Mouse (Mus musculus): Measurements from ENCODE around the gene Sdc3. TPM values are rescaled to one million over a fixed set of nuclear protein-coding genes. Genes with fewer than 3 reads are reported as not detected.

Sdc3 gene
- total and polyA plus RNA-seq, 3 experiments, result 0.14 to 0.30 TPM; not detected in 1

GRCm38 (mm10) chr4:130766387-130766786, 25.9 kb upstream of the Sdc3 start:
- in situ Hi-C loops (cut with MboI; ENCODE audit: low pct_ligation_motif_present, low pct_unique_long_range_greater_than_20kb, low sequenced_read_pairs) (no loop called here), dilution Hi-C loops (cut with MboI; ENCODE audit: extremely low pct_ligation_motif_present, extremely low pct_unique_long_range_greater_than_20kb, low sequenced_read_pairs) (no loop called here)
- Histone ChIP-seq H3K27me3 (replicated peaks) (no peaks in the 10 kb centered on the region), H3K9me3 (replicated peaks; ENCODE audit: low read length) (no peaks in the 10 kb centered on the region), H3K4me2 (ENCODE audit: insufficient read depth, low read depth, poor library complexity, severe bottlenecking) (no peak overlapping the region), H3K79me2 (replicated peaks; ENCODE audit: control insufficient read depth, extremely low read depth, insufficient read depth, poor library complexity, severe bottlenecking) (peaks cover 5% of the 10 kb centered on the region), H3K9ac (ENCODE audit: insufficient read depth, low read depth) (no peak overlapping the region), H3K4me1 (ENCODE audit: control insufficient read depth in 1 of 2, insufficient read depth in 2 of 2) (no peaks in the 10 kb centered on the region), H3K4me3 (replicated peaks in 1 of 3; ENCODE audit: low read depth in 2 of 3, low read length in 2 of 3, poor library complexity in 1 of 3) (no peak overlapping the region), H3K36me3 (replicated peaks in 1 of 2; ENCODE audit: control insufficient read depth in 1 of 2, insufficient read depth in 1 of 2, low read length in 1 of 2) (peaks cover 75 to 95% of the 10 kb centered on the region in 2 experiments), H3K27ac (ENCODE audit: insufficient read depth, low read depth) (no peak overlapping the region)
- DNase-seq (ENCODE audit: extremely low read depth), result no peak
- no peak for TF ChIP-seq MAZ (IDR thresholded peaks at IDR 0.05; ENCODE audit: low read depth, low read length)
- TF ChIP-seq SMC3 (IDR thresholded peaks at IDR 0.05; ENCODE audit: low read depth, low read length), result no peak
- no peak for TF ChIP-seq GABPA (IDR thresholded peaks at IDR 0.05; ENCODE audit: insufficient replicate concordance, low read depth, low read length)
- TF ChIP-seq ZC3H11A (IDR thresholded peaks at IDR 0.05; ENCODE audit: low read depth, low read length), result no peak

GRCm38 (mm10) chr4:130766926-130767325, 25.4 kb upstream of the Sdc3 start:
- dilution Hi-C loops (cut with MboI; ENCODE audit: extremely low pct_ligation_motif_present, extremely low pct_unique_long_range_greater_than_20kb, low sequenced_read_pairs) (no loop called here), in situ Hi-C loops (cut with MboI; ENCODE audit: low pct_ligation_motif_present, low pct_unique_long_range_greater_than_20kb, low sequenced_read_pairs) (no loop called here)
- TF ChIP-seq POLR2AphosphoS2 (IDR thresholded peaks at IDR 0.05; ENCODE audit: low read depth, low read length) (no peak), BHLHE40 (IDR thresholded peaks at IDR 0.05; ENCODE audit: low read depth, low read length) (no peak), MAX (IDR thresholded peaks at IDR 0.05; ENCODE audit: low read length) (no peak), UBTF (IDR thresholded peaks at IDR 0.05; ENCODE audit: low read depth, low read length) (no peak), CHD1 (IDR thresholded peaks at IDR 0.05; ENCODE audit: low read depth, low read length) (no peak), TBP (conservative IDR thresholded peaks at IDR 0.05; ENCODE audit: low read depth, low read length) (no peak), CTCF (conservative IDR thresholded peaks at IDR 0.05 in 1 of 2, IDR thresholded peaks at IDR 0.05 in 1 of 2; ENCODE audit: low read depth in 2 of 2, low read length in 2 of 2) (no peak), JUN (IDR thresholded peaks at IDR 0.05; ENCODE audit: insufficient read depth, low read depth, low read length) (no peak), SIN3A (IDR thresholded peaks at IDR 0.05; ENCODE audit: low read length) (no peak), MYC (IDR thresholded peaks at IDR 0.05; ENCODE audit: low read depth, low read length) (no peak), RCOR1 (conservative IDR thresholded peaks at IDR 0.05; ENCODE audit: low read depth, low read length) (no peak), EP300 (IDR thresholded peaks at IDR 0.05; ENCODE audit: low read length) (no peak), ZMIZ1 (IDR thresholded peaks at IDR 0.05; ENCODE audit: low read depth, low read length) (no peak)
- Histone ChIP-seq H3K36me3 (replicated peaks in 1 of 2; ENCODE audit: control insufficient read depth in 1 of 2, insufficient read depth in 1 of 2, low read length in 1 of 2) (peaks cover 74 to 95% of the 10 kb centered on the region in 2 experiments), H3K9me3 (replicated peaks; ENCODE audit: low read length) (no peaks in the 10 kb centered on the region), H3K4me3 (replicated peaks in 1 of 3; ENCODE audit: low read depth in 2 of 3, low read length in 2 of 3, poor library complexity in 1 of 3) (no peak overlapping the region), H3K27me3 (replicated peaks) (no peaks in the 10 kb centered on the region), H3K4me1 (ENCODE audit: control insufficient read depth in 1 of 2, insufficient read depth in 2 of 2) (no peaks in the 10 kb centered on the region), H3K9ac (ENCODE audit: insufficient read depth, low read depth) (no peak overlapping the region), H3K4me2 (ENCODE audit: insufficient read depth, low read depth, poor library complexity, severe bottlenecking) (no peak overlapping the region), H3K27ac (ENCODE audit: insufficient read depth, low read depth) (no peak overlapping the region), H3K79me2 (replicated peaks; ENCODE audit: control insufficient read depth, extremely low read depth, insufficient read depth, poor library complexity, severe bottlenecking) (peaks cover 5% of the 10 kb centered on the region)
- no peak for DNase-seq (ENCODE audit: extremely low read depth)
